In genomic region chr7:132748076-132748769, GRCm38 (mm10) we compare ENCODE assay signal across 16 mouse cellular contexts.
DNase-seq lines count a peak whose midpoint lies in the region; ATAC-seq and TF ChIP-seq lines count a peak whose summit lies in the region.
"Had no signal": no experiment of that assay in that cellular context is flagged by ENCODE, and none has a peak within 500 bp of the region (broad histone marks: within the 10 kb centered on the region; RNA-seq: fewer than 3 reads in every experiment).

No protein-coding gene starts in this region.

- H3K9me3 ChIP-seq in intestine, embryonic 15.5 days, result no peaks in the 10 kb centered on the region
- no peaks in the 10 kb centered on the region for H3K9me3 ChIP-seq in intestine, postnatal 0 days (ENCODE audit: control insufficient read depth)
- no peaks in the 10 kb centered on the region for H3K9me3 ChIP-seq in liver, embryonic 15.5 days (replicated peaks)
- no peaks in the 10 kb centered on the region for H3K9me3 ChIP-seq in liver, postnatal 0 days (ENCODE audit: low read length)
- H3K9me3 ChIP-seq: heart, embryonic 15.5 days; lung, embryonic 15.5 days had no signal

- TF ChIP-seq POLR2A in cerebellum, adult 2 months (IDR thresholded peaks at IDR 0.05; ENCODE audit: borderline replicate concordance, insufficient read depth, low read length), result no peak
- TF ChIP-seq POLR2A in myocyte (IDR thresholded peaks at IDR 0.05; ENCODE audit: insufficient read length, low read depth), result no peak

- H3K4me3 ChIP-seq in cerebellum, adult 2 months (replicated peaks; ENCODE audit: insufficient read depth, low read depth, low read length), result no peak overlapping the region
- H3K4me3 ChIP-seq in intestine, embryonic 15.5 days (replicated peaks), result no peak overlapping the region
- no peak overlapping the region for H3K4me3 ChIP-seq in intestine, postnatal 0 days (ENCODE audit: low read depth, low read length)
- no peak overlapping the region for H3K4me3 ChIP-seq in liver, embryonic 15.5 days (replicated peaks)
- no peak overlapping the region for H3K4me3 ChIP-seq in liver, postnatal 0 days (ENCODE audit: low read depth, low read length)
- H3K4me3 ChIP-seq in myocyte, result no peak overlapping the region
- H3K4me3 ChIP-seq: heart, embryonic 15.5 days; lung, embryonic 15.5 days had no signal

- H3K36me3 ChIP-seq in intestine, embryonic 15.5 days, result no peaks in the 10 kb centered on the region
- peaks cover 33% of the 10 kb centered on the region; the same call in 1 of the 2 replicates for H3K36me3 ChIP-seq in intestine, postnatal 0 days (ENCODE audit: control insufficient read depth, insufficient read depth)
- peaks cover 79% of the 10 kb centered on the region for H3K36me3 ChIP-seq in liver, embryonic 15.5 days (replicated peaks)
- peaks cover 42% of the 10 kb centered on the region for H3K36me3 ChIP-seq in liver, postnatal 0 days (replicated peaks; ENCODE audit: insufficient read depth, low read length)
- no peaks in the 10 kb centered on the region for H3K36me3 ChIP-seq in myocyte (ENCODE audit: control insufficient read depth, insufficient read depth)
- H3K36me3 ChIP-seq: heart, embryonic 15.5 days had no signal

- no peak overlapping the region for H3K9ac ChIP-seq in intestine, embryonic 15.5 days
- no peak overlapping the region for H3K9ac ChIP-seq in intestine, postnatal 0 days (ENCODE audit: low read depth, low read length)
- no peak overlapping the region for H3K9ac ChIP-seq in liver, embryonic 15.5 days
- no peak overlapping the region for H3K9ac ChIP-seq in liver, postnatal 0 days (replicated peaks)
- H3K9ac ChIP-seq: heart, embryonic 15.5 days; lung, embryonic 15.5 days had no signal

- peaks cover 43% of the 10 kb centered on the region for H3K4me1 ChIP-seq in cerebellum, adult 2 months (ENCODE audit: control insufficient read depth, insufficient read depth, low read length)
- H3K4me1 ChIP-seq in intestine, embryonic 15.5 days (replicated peaks), result peaks cover 7% of the 10 kb centered on the region; the same call in 1 of the 2 replicates
- H3K4me1 ChIP-seq in intestine, postnatal 0 days (replicated peaks; ENCODE audit: control insufficient read depth, insufficient read depth, low read length), result no peaks in the 10 kb centered on the region
- H3K4me1 ChIP-seq in liver, embryonic 15.5 days (replicated peaks), result peaks cover 28% of the 10 kb centered on the region
- H3K4me1 ChIP-seq in liver, postnatal 0 days (ENCODE audit: insufficient read depth), result 0 out of 2 replicates have a peak, but pooled peaks cover 2% of the 10 kb centered on the region

- no peak for DNase-seq in cerebellum, adult 2 months
- no peak for DNase-seq in liver, postnatal 0 days
- DNase-seq in adrenal gland, adult (ENCODE audit: inconsistent age in 2 of 2, low spot score in 1 of 2), result no peak
- DNase-seq: adrenal gland, postnatal 36 days; cerebellum, postnatal 25 days; gastrocnemius, postnatal 14 days; spleen, adult 18-20 months; thymus, postnatal 36 days had no signal

- no peak overlapping the region for H3ac ChIP-seq in myocyte (ENCODE audit: control insufficient read depth, insufficient read length)

- peak overlapping the region; percentile 16; the same call in 1 of the 2 replicates for H3K27ac ChIP-seq in cerebellum, adult 2 months (ENCODE audit: insufficient read depth, low read length)
- H3K27ac ChIP-seq in intestine, embryonic 15.5 days, result peak overlapping the region; percentile 58; the same call in 1 of the 2 replicates
- no peak overlapping the region; the same call in none of the 2 replicates for H3K27ac ChIP-seq in intestine, postnatal 0 days (ENCODE audit: low read depth, low read length)
- no peak overlapping the region for H3K27ac ChIP-seq in liver, embryonic 15.5 days (replicated peaks)
- no peak overlapping the region for H3K27ac ChIP-seq in liver, postnatal 0 days (ENCODE audit: low read depth)
- H3K27ac ChIP-seq: heart, embryonic 15.5 days; hindbrain, postnatal 0 days; lung, embryonic 15.5 days had no signal

- ATAC-seq in cerebellum, adult (ENCODE audit: insufficient number of reproducible peaks, low FRiP score, low TSS enrichment), result no peak
- 0 out of 2 replicates have a peak, but pooled peaks have one; percentile 41 for ATAC-seq in intestine, embryonic 15.5 days
- no peak for ATAC-seq in intestine, postnatal 0 days
- ATAC-seq in liver, embryonic 15.5 days (ENCODE audit: insufficient read depth), result 0 out of 2 replicates have a peak, but pooled peaks have one; percentile 14
- no peak for ATAC-seq in liver, postnatal 0 days
- ATAC-seq: hindbrain, postnatal 0 days had no signal

- WGBS in cerebellum, adult 2 months, result 62% methylated on average over 3 of the region's 3 CpGs
- 52% methylated on average over 3 of the region's 3 CpGs for WGBS in intestine, embryonic 15.5 days
- WGBS in intestine, postnatal 0 days, result 59% methylated on average over 3 of the region's 3 CpGs
- 75% methylated on average over 3 of the region's 3 CpGs for WGBS in liver, embryonic 15.5 days (ENCODE audit: insufficient replicate concordance)
- 86% methylated on average over 3 of the region's 3 CpGs for WGBS in liver, postnatal 0 days (ENCODE audit: insufficient replicate concordance)

- TF ChIP-seq CTCF in cerebellum, adult 2 months (IDR thresholded peaks at IDR 0.05; ENCODE audit: borderline replicate concordance, insufficient read depth, low read depth, low read length), result no peak
- no peak for TF ChIP-seq CTCF in intestine, postnatal 0 days (IDR thresholded peaks at IDR 0.05; ENCODE audit: low read depth)
- no peak for TF ChIP-seq CTCF in liver, postnatal 0 days (IDR thresholded peaks at IDR 0.05; ENCODE audit: low read depth)

- TF ChIP-seq EP300 in liver, postnatal 0 days (IDR thresholded peaks at IDR 0.05; ENCODE audit: low read depth), result no peak

- no peak overlapping the region for H3K4me2 ChIP-seq in intestine, embryonic 15.5 days (replicated peaks)
- H3K4me2 ChIP-seq in intestine, postnatal 0 days (replicated peaks; ENCODE audit: low read depth), result no peak overlapping the region
- no peak overlapping the region for H3K4me2 ChIP-seq in liver, embryonic 15.5 days
- H3K4me2 ChIP-seq in liver, postnatal 0 days (ENCODE audit: low read depth, low read length), result no peak overlapping the region
- no peak overlapping the region for H3K4me2 ChIP-seq in myocyte (ENCODE audit: low read depth)
- H3K4me2 ChIP-seq: heart, embryonic 15.5 days; lung, embryonic 15.5 days had no signal

- no peaks in the 10 kb centered on the region for H3K27me3 ChIP-seq in cerebellum, adult 2 months (ENCODE audit: control insufficient read depth, insufficient read depth, low read length)
- H3K27me3 ChIP-seq in intestine, embryonic 15.5 days (replicated peaks), result no peaks in the 10 kb centered on the region
- H3K27me3 ChIP-seq in intestine, postnatal 0 days (replicated peaks; ENCODE audit: control insufficient read depth, insufficient read depth, low read length), result no peaks in the 10 kb centered on the region
- no peaks in the 10 kb centered on the region for H3K27me3 ChIP-seq in liver, embryonic 15.5 days
- H3K27me3 ChIP-seq in liver, postnatal 0 days (ENCODE audit: insufficient read depth, low read length), result no peaks in the 10 kb centered on the region
- H3K27me3 ChIP-seq in myocyte (ENCODE audit: control insufficient read depth, insufficient read depth, insufficient read length), result no peaks in the 10 kb centered on the region
- H3K27me3 ChIP-seq: heart, embryonic 15.5 days; lung, embryonic 15.5 days had no signal

- no peaks in the 10 kb centered on the region for H3K79me2 ChIP-seq in myocyte (ENCODE audit: control insufficient read depth, insufficient read depth)

TF ChIP-seq in myocyte, 11 proteins besides CTCF, POLR2A, EP300 and RAD21:
- TF ChIP-seq TCF12 (IDR thresholded peaks at IDR 0.05; ENCODE audit: insufficient read depth, poor library complexity, severe bottlenecking), result peak; percentile 88
- TF ChIP-seq MYOG (IDR thresholded peaks at IDR 0.05; ENCODE audit: control insufficient read depth in 1 of 3, insufficient read depth in 1 of 3, insufficient read length in 2 of 3, low read depth in 2 of 3), result peak; percentile 55 to 96 (median 96)
- TF ChIP-seq CEBPB (IDR thresholded peaks at IDR 0.05; ENCODE audit: insufficient read depth, poor library complexity, severe bottlenecking), result no peak
- no peak for TF ChIP-seq E2F4 (IDR thresholded peaks at IDR 0.05; ENCODE audit: insufficient read depth)
- no peak for TF ChIP-seq POLR2AphosphoS2 (IDR thresholded peaks at IDR 0.05; ENCODE audit: insufficient read length, low read depth)
- TF ChIP-seq TCF3 (IDR thresholded peaks at IDR 0.05; ENCODE audit: insufficient read length, low read depth), result peak; percentile 94
- peak; percentile 46 to 96 (median 95) for TF ChIP-seq MYOD1 (IDR thresholded peaks at IDR 0.05; ENCODE audit: control insufficient read depth in 1 of 3, insufficient read length in 2 of 3, low read depth in 2 of 3)

Comparison
In these comparisons a context has a peak if more than half of its experiments do, and no peak if none do; other contexts are left out.
1. H3K27ac ChIP-seq: peak in cerebellum, adult 2 months (single experiment) and intestine, embryonic 15.5 days (single experiment); none in intestine, postnatal 0 days (single experiment), liver, embryonic 15.5 days (single experiment) and liver, postnatal 0 days (single experiment).
2. ATAC-seq: peak in intestine, embryonic 15.5 days (single experiment) and liver, embryonic 15.5 days (single experiment); none in cerebellum, adult (single experiment), intestine, postnatal 0 days (single experiment) and liver, postnatal 0 days (single experiment).